Mouse (Mus musculus) urinary bladder, adult 18-20 months (tissue): ENCODE data around the gene Cyp2t4.

Experiments
- DNase-seq, 2 experiments: peaks; one replicate each; pipeline ENCODE4 v3.0.0; 2022; ENCODE audit warnings: low spot score in 2 of 2, mixed read lengths in 2 of 2

Cyp2t4 gene

GRCm38 (mm10) chr7:27182498-27182897 lies 29.0 kb downstream of the Cyp2t4 start:
- DNase-seq: no peak

GRCm38 (mm10) chr7:27184964-27185363 lies 31.4 kb downstream of the Cyp2t4 start:
- no peak for DNase-seq

DNA sequence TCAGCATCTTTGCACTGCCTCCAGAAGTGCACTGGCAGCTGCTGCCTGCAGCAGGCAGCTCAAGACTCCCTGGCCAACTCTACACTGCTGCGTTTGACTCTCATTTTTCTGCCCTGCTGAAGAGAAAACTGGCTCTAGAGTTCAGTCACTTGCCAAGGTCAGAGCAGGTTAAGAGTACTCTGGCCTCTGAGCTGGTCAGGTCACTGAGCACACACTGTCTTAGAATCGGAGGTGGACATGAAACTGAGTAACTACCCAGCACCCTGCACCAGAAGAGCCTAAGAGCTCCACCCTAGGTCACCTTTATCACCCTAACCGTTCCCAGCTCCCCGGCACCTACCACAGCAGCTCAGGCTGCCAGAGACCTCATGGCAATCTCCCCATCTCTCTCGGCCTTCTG lies 32.5 kb downstream of the Cyp2t4 start:
- no peak for DNase-seq

DNA sequence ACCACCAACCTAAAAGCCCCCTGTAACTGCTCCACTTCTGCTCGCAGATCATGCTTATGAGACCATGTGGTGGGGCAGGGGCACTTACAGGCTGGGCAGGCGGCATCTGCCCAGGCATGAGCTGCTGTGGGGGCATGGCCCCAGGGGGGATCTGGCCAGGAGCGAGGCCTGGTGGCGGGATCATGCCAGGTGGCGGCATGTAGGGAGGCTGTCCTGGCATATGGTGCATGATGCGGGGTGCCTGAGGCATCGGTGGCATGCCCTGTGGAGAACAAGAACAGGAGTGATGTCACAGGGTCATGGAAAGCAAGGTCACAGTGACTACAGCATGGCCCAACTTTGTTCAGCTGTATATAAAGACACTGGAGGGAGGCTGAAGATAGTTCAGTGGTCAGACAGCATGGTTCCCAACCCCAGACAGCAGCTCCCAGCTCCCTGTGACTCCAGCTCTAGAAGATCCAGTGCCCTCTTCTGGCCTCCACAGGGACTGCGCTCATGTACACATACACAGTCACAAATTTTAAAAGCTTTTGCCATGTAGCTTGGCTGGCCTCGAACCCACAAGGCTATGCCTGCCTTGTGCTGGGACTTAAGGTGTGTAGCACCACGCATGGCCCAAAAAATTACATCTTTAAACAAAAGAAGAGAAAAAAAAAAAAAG lies 35.9 kb downstream of the Cyp2t4 start:
- DNase-seq: no peak

DNA sequence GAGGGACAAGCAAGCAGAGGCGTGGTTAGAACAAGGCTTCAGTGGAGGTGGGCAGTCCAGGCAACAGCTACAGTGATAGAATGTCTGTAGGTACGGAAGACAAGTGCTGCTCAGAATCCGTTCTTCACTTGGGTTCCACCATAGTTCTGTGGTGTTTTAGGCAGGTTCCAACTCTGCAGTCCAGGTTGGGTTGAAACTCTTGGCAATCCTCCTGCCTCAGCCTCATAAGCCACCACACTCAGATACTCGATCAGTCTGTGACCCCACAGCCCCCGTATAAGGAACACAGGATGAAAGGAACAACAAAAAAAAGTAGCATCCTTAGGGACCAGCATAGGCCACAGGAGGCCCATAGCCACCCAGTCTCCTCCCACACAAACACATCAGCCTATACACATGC lies 38.9 kb downstream of the Cyp2t4 start:
- no peak for DNase-seq

DNA sequence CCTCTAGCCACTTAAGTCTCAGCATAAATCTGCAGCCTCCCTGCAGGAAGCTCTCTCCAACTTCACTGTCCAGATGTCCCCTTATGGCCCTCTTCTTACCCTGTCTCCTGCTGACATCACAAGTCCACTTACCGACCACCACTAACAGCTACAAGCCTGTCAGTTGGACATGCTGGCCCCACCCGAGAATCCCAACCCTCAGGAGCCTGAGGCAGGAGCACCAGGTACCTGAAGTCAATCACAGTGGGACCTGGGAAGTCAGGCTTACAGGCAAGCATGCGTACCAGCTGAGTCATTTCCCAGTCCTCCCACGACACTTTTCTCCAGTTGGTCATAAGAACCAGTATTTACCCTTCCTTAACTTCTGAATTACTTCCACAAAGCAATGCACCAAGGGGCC lies 40.2 kb downstream of the Cyp2t4 start:
- no peak for DNase-seq

- peak; percentile 79 to 97 for DNase-seq
These were observed 42.4 kb downstream of the Cyp2t4 start, which contains the start of the genes BC024978 and Snrpa for GRCm38 (mm10) chr7:27195681-27196611. TSS of gene BC024978 (plus strand) at chr7:27195781. TSS of gene Snrpa (minus strand) at chr7:27196271.

GRCm38 (mm10) chr7:27197136-27197535 lies 43.6 kb downstream of the Cyp2t4 start:
- no peak for DNase-seq

DNA sequence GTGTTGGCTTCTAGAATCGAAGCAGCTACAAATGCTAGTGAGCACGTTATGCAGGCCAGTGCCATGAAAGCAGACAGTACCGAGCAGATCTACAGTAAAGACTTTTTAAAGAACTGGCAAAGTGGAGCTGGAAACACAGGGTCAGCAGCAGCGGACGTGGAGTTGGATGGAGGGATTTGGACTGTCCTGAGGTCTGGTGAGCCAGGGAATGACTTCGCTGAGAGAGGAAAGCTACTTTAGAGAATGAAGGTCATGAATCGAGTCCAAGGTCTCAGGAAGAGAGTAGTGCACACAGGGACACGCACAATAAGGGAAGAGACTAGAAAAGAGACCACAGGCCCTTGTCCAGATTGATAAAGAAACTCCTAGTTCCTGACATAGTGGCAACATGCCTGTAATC lies 44.1 kb downstream of the Cyp2t4 start:
- DNase-seq: no peak

- no peak for DNase-seq
These were observed 44.8 kb downstream of the Cyp2t4 start for GRCm38 (mm10) chr7:27198355-27198754.

- DNase-seq: no peak
These were observed 45.3 kb downstream of the Cyp2t4 start for GRCm38 (mm10) chr7:27198779-27199178.

GRCm38 (mm10) chr7:27203730-27204449 lies 50.4 kb downstream of the Cyp2t4 start:
- DNase-seq: no peak
